Mouse (Mus musculus) cerebral cortex, adult 2 months (tissue): ENCODE measurements around the gene Myo1g.

Experiments used
- WGBS: fragments of 180-500 bp; shearing (Covaris S2); methylation state at CpG from one replicate; pipeline ENCODE4 v1.1.7; 2018; 5-methylcytosine and 5-hydroxymethylcytosine counted together

Myo1g gene

GRCm38 (mm10) chr11:6520507-6521173 lies at the start of gene Myo1g:
Myo1g (minus strand) TSS chr11:6520965.
- WGBS: 79% methylated on average over 7 of the region's 7 CpGs

DNA sequence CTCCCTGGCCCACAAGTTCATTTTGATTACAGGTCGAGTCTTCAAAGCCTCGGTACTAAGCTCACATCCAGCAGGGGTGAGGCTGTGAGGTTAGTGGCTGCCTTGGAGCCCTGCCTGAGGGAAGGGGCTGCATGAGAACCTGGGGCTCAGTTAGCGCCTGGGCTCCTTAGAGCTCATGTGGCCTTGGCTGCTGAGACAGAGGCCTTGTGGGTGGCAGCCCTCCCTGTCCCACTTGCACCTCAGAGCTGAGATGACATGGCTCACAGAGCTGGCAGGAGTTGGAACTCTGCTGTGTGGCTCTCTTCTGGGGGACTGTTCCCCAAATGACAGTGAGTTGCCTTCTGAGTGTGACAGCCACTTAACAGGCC lies 48.6 kb upstream of the Myo1g start:
- WGBS: 37% methylated on average over 3 of the region's 3 CpGs

DNA sequence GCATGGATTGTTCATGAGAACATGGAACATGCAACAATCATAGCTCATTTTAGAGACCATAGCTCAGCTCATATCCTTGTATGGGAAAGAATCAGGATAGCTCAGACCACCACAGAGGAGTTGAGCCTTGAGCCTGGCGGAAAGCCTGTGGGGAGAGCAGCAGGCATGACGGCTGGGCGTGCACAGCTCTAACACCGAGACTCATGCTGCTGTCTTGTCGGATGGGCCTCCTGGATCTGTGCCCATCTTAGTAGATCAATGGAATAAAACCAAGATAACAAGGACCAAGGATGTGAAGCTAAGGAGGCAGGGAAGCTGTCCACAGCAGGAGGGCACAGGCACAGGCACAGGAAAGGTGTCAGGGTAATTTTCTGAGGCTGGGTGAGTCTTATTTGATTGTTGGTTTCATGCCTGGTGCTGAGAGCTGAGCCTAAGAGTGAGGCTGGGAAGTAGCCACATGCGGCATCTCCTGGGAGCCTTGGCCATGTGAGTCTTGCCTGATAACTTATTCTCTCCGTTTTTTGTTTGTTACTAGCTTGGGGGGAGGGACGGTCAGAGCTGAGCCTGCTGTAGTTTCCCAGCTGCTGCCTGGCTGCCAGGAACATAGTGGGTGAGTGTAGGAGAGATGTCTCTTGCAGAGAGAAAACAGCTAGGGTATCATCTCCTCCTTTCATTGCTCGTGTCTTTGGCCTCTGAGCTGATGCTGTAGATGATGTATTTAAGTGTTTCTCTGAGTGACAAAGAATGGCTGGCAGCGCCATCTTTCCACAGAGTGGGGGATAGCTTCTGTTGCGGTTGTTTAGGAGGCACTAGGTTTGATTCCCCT lies 48.0 kb upstream of the Myo1g start:
- WGBS: 28% methylated on average over 11 of the region's 11 CpGs

DNA sequence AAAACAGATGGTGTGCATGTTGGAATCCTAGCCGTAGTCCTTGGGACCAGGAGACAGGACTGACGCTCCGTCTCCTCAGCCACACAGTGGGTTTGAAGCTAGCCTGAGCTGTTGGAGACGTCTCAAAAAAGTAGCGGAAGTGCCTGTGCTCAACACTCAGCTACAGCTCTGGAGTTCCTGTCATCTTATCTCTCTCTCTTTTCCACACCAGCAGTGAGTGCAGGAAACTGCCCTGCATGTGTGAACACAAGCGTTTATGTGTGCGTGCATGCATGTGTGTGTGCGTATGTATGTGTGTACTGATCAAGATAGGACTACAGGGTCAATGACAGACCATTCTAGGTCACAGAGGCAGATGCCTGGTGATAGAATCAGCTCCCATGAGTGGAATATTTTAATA lies 47.2 kb upstream of the Myo1g start:
- 61% methylated on average over 8 of the region's 8 CpGs for WGBS

GRCm38 (mm10) chr11:6566496-6566895 lies 45.7 kb upstream of the Myo1g start:
- 72% methylated on average over 4 of the region's 4 CpGs for WGBS

- 95% methylated on average over 4 of the region's 4 CpGs for WGBS
These were observed 42.4 kb upstream of the Myo1g start for GRCm38 (mm10) chr11:6563201-6563600.

DNA sequence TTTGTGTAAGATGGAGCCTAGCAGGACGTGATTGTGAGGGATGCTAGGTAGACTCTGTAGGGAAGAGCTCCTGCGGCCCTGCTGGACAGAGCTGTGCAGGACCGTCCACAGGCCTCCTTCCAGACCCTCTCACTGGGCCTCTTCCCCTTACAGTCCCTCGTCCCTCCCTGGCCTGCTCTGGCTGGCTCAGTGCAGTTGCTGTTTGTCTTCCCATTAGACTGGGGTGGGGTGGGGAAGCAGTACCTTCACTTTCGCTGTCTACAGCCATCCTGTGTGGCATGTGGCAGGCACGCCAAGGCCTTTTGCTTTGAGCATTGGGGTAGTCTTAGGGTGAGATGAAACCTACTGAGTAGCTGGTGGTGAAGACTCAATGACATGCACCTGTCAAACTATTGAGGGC lies 41.6 kb upstream of the Myo1g start:
- 95% methylated on average over 6 of the region's 6 CpGs for WGBS

GRCm38 (mm10) chr11:6561474-6561873 lies 40.7 kb upstream of the Myo1g start:
- WGBS: 89% methylated on average over 4 of the region's 4 CpGs

- 78% methylated on average over 13 of the region's 13 CpGs for WGBS
These were observed 40.0 kb upstream of the Myo1g start for GRCm38 (mm10) chr11:6560655-6561360.

- WGBS: 91% methylated on average over 2 of the region's 2 CpGs
These were observed 39.2 kb upstream of the Myo1g start for GRCm38 (mm10) chr11:6559996-6560395.

DNA sequence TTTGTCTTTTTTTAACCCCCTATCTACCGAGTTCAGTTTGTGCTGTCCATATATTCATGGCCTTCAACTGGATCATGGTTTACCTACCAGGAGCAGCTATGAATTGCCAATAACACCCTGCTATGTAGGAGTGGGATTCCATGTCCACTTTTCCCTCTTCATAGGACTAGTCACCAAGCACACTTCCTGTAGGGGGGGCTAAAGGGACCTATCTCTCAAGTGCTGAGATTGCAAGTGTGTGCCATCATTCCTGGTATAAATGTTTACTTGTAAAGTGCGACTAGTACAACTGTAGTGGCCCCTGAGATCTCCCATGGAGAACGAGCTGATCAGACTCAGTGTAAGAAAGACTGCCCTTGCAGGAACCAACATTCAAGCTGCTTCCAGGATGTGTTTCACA lies 37.5 kb upstream of the Myo1g start:
- 86% methylated on average over 3 of the region's 3 CpGs for WGBS

GRCm38 (mm10) chr11:6550201-6550600 lies 29.4 kb upstream of the Myo1g start:
- WGBS: 88% methylated on average over 3 of the region's 3 CpGs

- 82% methylated on average over 2 of the region's 2 CpGs for WGBS
These were observed 29.0 kb upstream of the Myo1g start for GRCm38 (mm10) chr11:6549770-6550169.

DNA sequence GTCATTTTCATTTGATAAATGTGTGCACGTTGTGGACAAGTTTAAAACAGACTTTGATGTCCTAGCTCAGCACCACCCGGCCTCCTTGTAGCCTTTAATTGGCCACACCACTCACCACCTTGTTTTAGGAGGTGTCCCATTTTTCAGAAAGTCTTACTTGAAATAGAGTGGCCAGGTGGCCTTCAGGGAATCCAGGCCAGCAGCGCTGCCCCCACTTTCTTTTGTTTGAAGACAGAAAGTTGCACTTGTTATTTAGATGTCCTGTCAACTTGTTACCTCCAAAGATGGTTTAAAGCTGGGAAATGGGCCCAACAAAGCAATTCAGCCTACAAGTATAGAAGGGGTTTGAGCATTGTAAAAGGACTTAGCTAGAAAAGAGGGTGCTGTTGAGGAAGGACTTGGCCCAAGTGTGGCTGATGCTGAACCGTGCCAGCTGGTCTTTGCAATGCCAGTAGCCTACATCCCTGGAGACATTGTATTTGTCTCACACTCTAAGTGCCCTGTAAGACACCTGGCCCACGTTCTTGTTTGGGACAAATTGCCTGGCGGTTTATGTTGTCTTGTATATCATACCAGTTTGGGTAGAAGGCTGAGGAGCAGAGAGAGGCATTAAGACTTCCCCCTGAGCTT lies 27.0 kb upstream of the Myo1g start:
- WGBS: 21% methylated on average over 6 of the region's 6 CpGs

DNA sequence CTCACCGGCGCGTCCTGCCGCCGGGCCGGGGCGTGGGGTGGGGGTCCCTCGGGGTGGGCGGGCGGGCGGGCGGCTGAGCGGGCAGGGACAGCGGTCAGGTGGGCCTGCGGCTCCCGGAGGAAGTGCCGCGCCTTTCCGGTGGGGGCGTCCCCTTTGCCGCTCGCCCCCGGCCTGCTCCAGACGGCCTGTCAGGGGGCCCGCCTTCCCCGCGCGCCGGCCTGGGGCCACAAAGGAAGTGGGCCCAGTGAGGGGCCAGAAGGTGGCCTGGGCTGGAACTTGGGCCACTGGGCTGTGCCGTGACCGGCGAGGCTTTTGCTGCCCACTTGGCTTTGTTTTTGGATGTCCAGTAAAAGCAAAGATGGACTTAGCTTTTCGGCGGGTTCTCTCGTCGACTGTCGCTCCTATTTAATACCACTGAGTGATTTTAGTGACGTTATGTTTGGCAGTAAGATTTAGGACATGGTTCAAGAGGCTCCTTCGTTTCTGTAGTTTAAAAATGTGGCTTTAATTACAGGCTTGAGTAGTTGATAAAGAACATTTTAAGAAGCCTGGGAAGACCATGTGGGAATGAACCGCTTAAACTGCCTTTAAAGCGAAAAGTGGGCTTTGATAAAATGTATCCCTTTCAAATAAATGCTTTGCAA lies 26.4 kb upstream of the Myo1g start:
- 1% methylated on average over 34 of the region's 41 CpGs for WGBS

DNA sequence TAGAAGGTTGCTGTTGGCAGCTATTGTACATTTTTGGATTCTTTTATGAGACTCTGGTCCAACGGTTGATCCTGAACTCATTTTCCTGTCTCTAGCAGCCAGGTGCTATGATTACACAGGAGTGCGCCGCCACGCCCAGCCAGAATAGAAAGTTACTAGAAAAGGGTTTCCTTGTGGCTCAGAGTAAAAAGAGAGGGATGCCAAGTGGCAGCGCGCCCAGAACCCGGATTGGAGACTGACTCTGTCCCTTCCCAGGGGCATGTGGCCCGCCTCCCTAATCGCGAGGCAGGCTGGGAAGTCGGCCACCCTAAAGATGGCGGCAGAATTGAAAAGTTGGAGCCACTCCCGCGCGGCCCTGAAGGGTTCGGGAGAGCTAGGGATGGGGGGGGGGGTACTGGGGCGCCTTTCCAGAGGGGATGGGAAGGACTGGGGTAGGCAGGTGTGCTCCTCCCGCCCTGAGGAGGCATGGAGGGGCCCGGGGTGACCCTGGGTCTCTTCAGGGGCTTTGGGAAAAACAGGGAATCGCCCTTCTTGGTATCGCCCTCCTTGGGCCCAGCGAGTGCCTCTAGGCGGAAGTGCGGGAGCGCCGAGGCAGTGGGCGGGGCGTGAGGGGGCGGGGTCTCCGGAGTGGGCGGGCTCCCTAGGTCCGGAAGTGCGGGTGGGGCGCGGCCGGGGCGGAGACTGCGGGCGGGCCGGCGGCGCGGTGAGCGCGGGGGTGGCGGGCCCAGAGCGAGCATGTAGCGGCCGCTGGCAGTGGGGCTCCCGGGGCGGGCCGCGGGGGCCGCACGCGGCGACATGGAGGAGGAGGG lies 25.6 kb upstream of the Myo1g start, which contains the start of gene Ccm2:
TSS of gene Ccm2 (plus strand) at position 683 of the 809 bp plus-strand sequence.
- 2% methylated on average over 32 of the region's 57 CpGs for WGBS

- 21% methylated on average over 3 of the region's 3 CpGs for WGBS
These were observed 25.1 kb upstream of the Myo1g start for GRCm38 (mm10) chr11:6545857-6546192.

GRCm38 (mm10) chr11:6545186-6545856 lies 24.6 kb upstream of the Myo1g start:
- 97% methylated on average over 4 of the region's 4 CpGs for WGBS

GRCm38 (mm10) chr11:6544683-6545082 lies 23.9 kb upstream of the Myo1g start:
- WGBS: 83% methylated on average over 3 of the region's 3 CpGs

DNA sequence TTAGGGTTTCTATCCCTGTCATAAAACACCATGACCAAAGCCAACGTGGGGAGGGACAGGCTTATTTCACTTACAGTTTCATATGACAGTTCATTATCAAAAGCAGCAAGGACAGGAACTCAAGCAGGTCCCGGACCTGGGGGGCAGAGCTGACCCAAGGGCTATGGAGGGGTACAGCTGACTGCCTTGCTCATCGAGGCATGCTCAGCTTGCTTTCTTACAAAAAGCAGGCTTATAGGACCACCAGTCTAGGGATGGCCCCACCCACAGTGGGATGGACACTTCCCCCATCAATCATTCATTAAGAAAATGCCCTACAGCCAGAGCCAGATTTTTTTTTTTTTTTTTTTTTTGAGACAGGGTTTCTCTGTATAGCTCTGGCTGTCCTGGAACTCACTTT lies 10.0 kb upstream of the Myo1g start:
- 92% methylated on average over 3 of the region's 3 CpGs for WGBS
